Mouse (Mus musculus) ES-E14 (cell line): ENCODE measurements around the gene Arl16. TPM values are rescaled to one million over a fixed set of nuclear protein-coding genes. Genes with fewer than 3 reads are reported as not detected.

Experiments used
- DNase-seq: peaks from one replicate; pipeline ENCODE4 v3.0.0-alpha.2; 2013; ENCODE audit warnings: low read depth, low spot score
- H3K27ac ChIP-seq: 2 replicates; pipeline ENCODE4 v1.5.1; 2012; ENCODE audit warnings: low read depth, mild to moderate bottlenecking, low read length, moderate library complexity, mixed read lengths; ENCODE audit not compliant: poor library complexity, insufficient read depth, severe bottlenecking
- H3K36me3 ChIP-seq: 2 replicates; pipeline ENCODE4 v1.6.1; 2012; ENCODE audit warnings: mild to moderate bottlenecking, low read length, moderate library complexity, mixed read lengths; ENCODE audit not compliant: control insufficient read depth, poor library complexity, insufficient read depth, severe bottlenecking
- H3K4me1 ChIP-seq, 2 experiments: fragments of 150-350 bp in 1 of 2; sonication (generic) in 1 of 2; 2 replicates each; pipeline ENCODE4 v1.6.1; 2012; ENCODE audit warnings: low read length in 2 of 2, mild to moderate bottlenecking in 1 of 2, mixed read lengths in 1 of 2; ENCODE audit not compliant: control insufficient read depth in 2 of 2, insufficient read depth in 2 of 2, poor library complexity in 1 of 2
- H3K4me3 ChIP-seq, 2 experiments: fragments of 150-350 bp in 1 of 2; sonication (generic) in 1 of 2; 2 replicates each; pipeline ENCODE4 v1.5.1; 2012; ENCODE audit warnings: low read length in 2 of 2, low read depth in 1 of 2, mild to moderate bottlenecking in 1 of 2, mixed read lengths in 1 of 2; ENCODE audit not compliant: insufficient read depth in 1 of 2, poor library complexity in 1 of 2, severe bottlenecking in 1 of 2
- H3K9ac ChIP-seq: 2 replicates; pipeline ENCODE4 v1.6.1; 2012; ENCODE audit warnings: low read depth, mild to moderate bottlenecking, low read length, mixed read lengths; ENCODE audit not compliant: poor library complexity, insufficient read depth, severe bottlenecking
- H3K9me3 ChIP-seq: fragments of 150-350 bp; sonication (generic); 2 replicates; pipeline ENCODE4 v1.6.1; 2012; ENCODE audit warnings: low read depth, mild to moderate bottlenecking, low read length; ENCODE audit not compliant: control insufficient read depth, insufficient read depth
- CHD2 ChIP-seq: IDR thresholded peaks from 2 replicates; pipeline ENCODE4 v1.6.1; 2014; ENCODE audit warnings: mild to moderate bottlenecking, low read depth, low read length, inconsistent platforms
- HCFC1 ChIP-seq: IDR thresholded peaks from 2 replicates; pipeline ENCODE4 v1.6.1; 2012; ENCODE audit warnings: low read length, inconsistent platforms, borderline replicate concordance; ENCODE audit not compliant: insufficient read depth
- MAFK ChIP-seq: IDR thresholded peaks from 2 replicates; pipeline ENCODE4 v1.6.1; 2014; ENCODE audit warnings: mild to moderate bottlenecking, low read depth, low read length, inconsistent platforms; ENCODE audit not compliant: insufficient read depth
- ZC3H11A ChIP-seq: IDR thresholded peaks from 2 replicates; pipeline ENCODE4 v1.6.1; 2012; ENCODE audit warnings: low read depth, mild to moderate bottlenecking, inconsistent platforms, low read length, borderline replicate concordance
- ZNF384 ChIP-seq: IDR thresholded peaks from 2 replicates; pipeline ENCODE4 v1.6.1; 2012; ENCODE audit warnings: low read depth, low read length, inconsistent platforms
- in situ Hi-C, 2 experiments: fragments of 600-800 bp; cut with MboI; formaldehyde crosslinking; loops; one replicate each; pipeline ENCODE4 v1.15.1; 2025; ENCODE audit warnings: low sequenced_read_pairs in 2 of 2, inconsistent platforms in 1 of 2; ENCODE audit not compliant: unreplicated experiment in 2 of 2
- total RNA-seq: library from RNA; depleted of rRNA; stranded (reverse); fragments of 300-350 nt; gene quantifications from 2 replicates; pipeline ENCODE4 v1.2.3, GENCODE M21; 2012

Arl16 gene
- total RNA-seq, 1 experiment: 21.2 TPM

GRCm38 (mm10) chr11:120510375-120511030, 43.1 kb upstream of the Arl16 start:
- no peaks in the 10 kb centered on the region for H3K36me3 ChIP-seq
- H3K27ac ChIP-seq: no peak overlapping the region
- H3K9me3 ChIP-seq: no peaks in the 10 kb centered on the region
- no peak overlapping the region for H3K9ac ChIP-seq
- no peak for DNase-seq
- in situ Hi-C loops: no loop called here
- H3K4me3 ChIP-seq: no peak overlapping the region
- H3K4me1 ChIP-seq: peaks cover 0 to 2% of the 10 kb centered on the region in 2 experiments; a peak in 1 of 4 replicates
- no peak for TF ChIP-seq HCFC1
- TF ChIP-seq ZC3H11A: no peak
- no peak for TF ChIP-seq CHD2

DNA sequence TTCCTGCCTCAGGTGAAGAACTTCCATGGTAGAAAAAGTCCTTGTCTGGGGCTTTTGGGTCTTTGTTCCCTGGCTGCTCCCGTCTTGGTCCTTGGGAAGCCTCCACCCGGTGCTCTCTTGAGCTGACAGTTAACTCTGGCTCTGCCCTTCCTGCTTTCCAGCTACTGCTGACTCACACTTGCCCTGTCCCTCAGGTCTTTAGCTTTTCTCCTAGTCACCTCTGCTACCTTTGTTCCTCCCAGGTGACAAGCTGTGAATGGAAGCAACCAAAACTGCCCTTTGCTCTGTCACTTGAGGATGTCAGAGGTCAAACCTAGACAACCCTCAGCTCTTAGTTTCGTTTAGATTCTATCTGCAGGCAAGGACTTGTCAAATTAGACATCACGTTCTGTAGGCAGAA, 42.5 kb upstream of the Arl16 start:
- in situ Hi-C loops: no loop called here
- H3K9me3 ChIP-seq: no peaks in the 10 kb centered on the region
- DNase-seq: no peak
- no peaks in the 10 kb centered on the region for H3K36me3 ChIP-seq
- no peak overlapping the region for H3K9ac ChIP-seq
- no peak overlapping the region for H3K4me3 ChIP-seq
- no peak overlapping the region for H3K27ac ChIP-seq
- H3K4me1 ChIP-seq: peaks cover 0 to 2% of the 10 kb centered on the region in 2 experiments; a peak in 1 of 4 replicates
- 0 out of 2 replicates have a peak, but pooled peaks have one; percentile 44 for TF ChIP-seq MAFK
- no peak for TF ChIP-seq ZC3H11A

DNA sequence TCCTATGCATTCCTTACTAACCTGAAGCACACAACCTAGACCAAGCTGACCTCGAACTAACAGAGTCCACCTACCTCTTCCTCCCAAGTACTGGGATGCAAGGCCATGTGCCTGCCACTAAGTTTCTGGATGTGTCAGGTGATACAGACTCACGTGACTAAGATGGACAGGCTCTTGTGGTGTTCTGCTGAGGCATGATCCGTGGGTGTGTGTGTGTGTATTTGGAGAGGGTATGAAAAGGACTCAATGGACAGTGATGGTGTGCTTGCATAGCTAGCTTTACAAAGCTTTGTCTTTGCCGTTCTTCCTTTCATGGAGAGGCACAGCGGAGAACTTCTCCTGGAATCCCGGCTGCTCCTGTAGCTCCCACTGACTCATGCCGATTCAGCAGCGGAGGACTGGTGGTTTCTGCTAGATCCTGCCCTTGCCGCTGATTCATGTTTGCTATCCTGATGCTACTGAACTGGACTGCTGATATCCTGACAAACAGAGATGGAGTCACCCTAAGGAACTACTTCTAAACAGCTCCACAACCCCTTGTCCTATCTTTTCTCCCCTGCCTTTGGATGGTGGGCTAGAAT, 41.0 kb upstream of the Arl16 start:
- Histone ChIP-seq H3K4me1 (peaks cover 0 to 2% of the 10 kb centered on the region in 2 experiments; a peak in 1 of 4 replicates), H3K27ac (no peak overlapping the region), H3K4me3 (no peak overlapping the region), H3K9ac (no peak overlapping the region), H3K9me3 (no peaks in the 10 kb centered on the region), H3K36me3 (no peaks in the 10 kb centered on the region)
- in situ Hi-C loops: no loop called here
- no peak for TF ChIP-seq ZNF384
- no peak for TF ChIP-seq HCFC1
- 0 out of 2 replicates have a peak, but pooled peaks have one; percentile 4 for TF ChIP-seq MAFK
- no peak for TF ChIP-seq CHD2
- no peak for TF ChIP-seq ZC3H11A
- DNase-seq: no peak

GRCm38 (mm10) chr11:120507611-120508289, 40.3 kb upstream of the Arl16 start:
- no peak for DNase-seq
- in situ Hi-C loops: no loop called here

More at GRCm38 (mm10) chr11:120507611-120508289, 40.3 kb upstream of the Arl16 start:
- peaks cover 0 to 2% of the 10 kb centered on the region in 2 experiments; a peak in 1 of 4 replicates for H3K4me1 ChIP-seq
- no peak overlapping the region for H3K4me3 ChIP-seq
- H3K36me3 ChIP-seq: no peaks in the 10 kb centered on the region
- H3K9me3 ChIP-seq: no peaks in the 10 kb centered on the region
- no peak overlapping the region for H3K9ac ChIP-seq
- TF ChIP-seq CHD2: no peak
- TF ChIP-seq ZNF384: no peak
- TF ChIP-seq MAFK: no peak
- no peak for TF ChIP-seq HCFC1
- no peak for TF ChIP-seq ZC3H11A
- H3K27ac ChIP-seq: no peak overlapping the region
